Mouse (Mus musculus) neural tube, embryonic 12.5 days (tissue): ENCODE results near the gene Mphosph9. TPM values are rescaled to one million over a fixed set of nuclear protein-coding genes. Genes with fewer than 3 reads are reported as not detected.

Experiments used
- ATAC-seq: fragments of 200-750 bp; cut with Nextera tagmentation; 2 replicates; pipeline ENCODE4 v1.8.0; 2017; ENCODE audit warnings: low read depth, mild to moderate bottlenecking, moderate TSS enrichment, moderate library complexity; ENCODE audit not compliant: low FRiP score
- H3K27ac ChIP-seq: fragments of 300-500 bp; sonication (generic); 2 replicates; pipeline ENCODE4 v1.5.1; 2016
- H3K27me3 ChIP-seq: fragments of 300-500 bp; sonication (generic); replicated peaks from 2 replicates; pipeline ENCODE4 v1.6.1; 2016; ENCODE audit warnings: mild to moderate bottlenecking
- H3K36me3 ChIP-seq: fragments of 300-500 bp; sonication (generic); 2 replicates; pipeline ENCODE4 v1.6.1; 2016; ENCODE audit warnings: mild to moderate bottlenecking
- H3K4me1 ChIP-seq: fragments of 300-500 bp; sonication (generic); 2 replicates; pipeline ENCODE4 v1.6.1; 2016
- H3K4me2 ChIP-seq: fragments of 300-500 bp; sonication (generic); replicated peaks from 2 replicates; pipeline ENCODE4 v1.6.1; 2016; ENCODE audit warnings: mild to moderate bottlenecking
- H3K4me3 ChIP-seq: fragments of 300-500 bp; sonication (generic); 2 replicates; pipeline ENCODE4 v1.5.1; 2016
- H3K9ac ChIP-seq: fragments of 300-500 bp; sonication (generic); 2 replicates; pipeline ENCODE4 v1.6.1; 2016; ENCODE audit warnings: mild to moderate bottlenecking
- H3K9me3 ChIP-seq: fragments of 300-500 bp; sonication (generic); 2 replicates; pipeline ENCODE4 v1.6.1; 2016; ENCODE audit warnings: mild to moderate bottlenecking
- WGBS: fragments of 180-500 bp; shearing (Covaris S2); methylation state at CpG from one replicate; pipeline ENCODE4 v1.1.7; 2016; 5-methylcytosine and 5-hydroxymethylcytosine counted together
- polyA plus RNA-seq: library from polyadenylated mRNA; unstranded; fragments of >200 nt; fragmentation: Nextera tagmentation; extraction: Ambion mirVana; gene quantifications from 2 replicates; pipeline ENCODE4 v1.2.1, GENCODE M21; 2016

Gene Mphosph9
- polyA plus RNA-seq, 1 experiment from 2014 or later = 17.9 TPM

DNA sequence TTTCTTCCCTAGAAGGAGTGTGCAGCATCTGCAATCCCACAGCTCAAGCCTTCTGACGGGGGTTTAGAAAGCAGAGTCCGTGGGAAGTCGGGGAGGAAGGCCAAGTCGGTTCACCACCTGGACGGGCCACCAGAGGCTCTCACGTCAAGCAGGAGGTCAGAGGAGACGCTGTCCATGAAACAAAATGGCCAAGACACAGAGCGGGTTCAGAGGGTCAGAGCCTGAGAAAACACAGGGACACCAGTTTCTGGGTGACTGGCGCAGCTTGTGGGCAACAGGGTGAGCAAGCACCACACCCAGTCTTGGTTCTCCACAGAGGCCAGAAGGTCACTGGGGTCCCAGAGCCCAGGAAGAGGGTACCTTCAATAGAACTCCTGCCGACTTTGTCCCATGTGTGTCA lies 112.1 kb downstream of the Mphosph9 start:
- 82% methylated on average over 10 of the region's 10 CpGs for WGBS
- no peak overlapping the region for H3K4me3 ChIP-seq
- H3K4me2 ChIP-seq = no peak overlapping the region
- H3K27ac ChIP-seq = no peak overlapping the region
- H3K27me3 ChIP-seq = no peaks in the 10 kb centered on the region
- H3K9ac ChIP-seq = no peak overlapping the region
- H3K9me3 ChIP-seq = no peaks in the 10 kb centered on the region
- no peak for ATAC-seq
- no peaks in the 10 kb centered on the region for H3K36me3 ChIP-seq
- H3K4me1 ChIP-seq = peaks cover 22% of the 10 kb centered on the region

DNA sequence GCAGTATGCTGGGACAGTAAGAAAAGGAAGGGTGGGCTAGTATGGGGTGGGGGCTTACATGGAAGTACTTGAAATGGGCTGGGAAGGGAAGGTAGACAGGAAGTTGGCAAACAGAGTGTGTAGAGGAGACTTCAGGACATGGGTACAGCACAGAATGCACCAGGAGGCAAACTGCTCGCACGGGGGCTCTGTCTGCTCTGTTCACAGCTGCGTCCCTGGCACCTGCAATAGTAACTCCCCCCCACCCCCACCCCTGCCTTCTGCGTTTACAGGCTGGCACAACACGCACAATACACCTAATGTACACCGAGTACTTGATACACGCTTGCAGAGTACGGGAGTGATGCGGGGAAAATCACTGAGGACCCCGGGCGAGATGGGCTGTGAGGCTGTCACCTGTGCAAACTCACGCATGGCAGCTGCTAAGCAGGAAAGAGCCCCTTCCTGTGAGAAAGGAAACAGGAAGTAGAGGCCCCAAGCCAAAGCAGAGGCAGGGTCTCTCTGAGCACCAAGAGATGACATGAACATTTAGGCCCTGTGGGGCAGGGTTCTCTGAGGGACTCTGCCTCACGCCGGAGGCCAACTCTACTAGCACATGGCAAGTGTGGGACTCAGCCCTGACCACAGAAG lies 113.1 kb downstream of the Mphosph9 start:
- Histone ChIP-seq H3K4me2 (no peak overlapping the region), H3K4me1 (peaks cover 20% of the 10 kb centered on the region), H3K27ac (0 out of 2 replicates have a peak overlapping the region, but pooled peaks have one; percentile 15), H3K9me3 (no peaks in the 10 kb centered on the region), H3K27me3 (no peaks in the 10 kb centered on the region), H3K9ac (no peak overlapping the region), H3K36me3 (no peaks in the 10 kb centered on the region), H3K4me3 (no peak overlapping the region)
- WGBS = 85% methylated on average over 14 of the region's 14 CpGs
- ATAC-seq = no peak

- Histone ChIP-seq H3K9me3 (no peaks in the 10 kb centered on the region), H3K4me3 (no peak overlapping the region), H3K4me2 (no peak overlapping the region), H3K36me3 (no peaks in the 10 kb centered on the region), H3K27ac (0 out of 2 replicates have a peak overlapping the region, but pooled peaks have one; percentile 15), H3K27me3 (no peaks in the 10 kb centered on the region), H3K9ac (no peak overlapping the region), H3K4me1 (peaks cover 14% of the 10 kb centered on the region)
- WGBS = 85% methylated on average over 13 of the region's 13 CpGs
- no peak for ATAC-seq
Observed at GRCm38 (mm10) chr5:124213588-124214469, 113.9 kb downstream of the Mphosph9 start.

GRCm38 (mm10) chr5:124211669-124212068 lies 116.1 kb downstream of the Mphosph9 start:
- 88% methylated on average over 2 of the region's 2 CpGs for WGBS
- no peak for ATAC-seq
- Histone ChIP-seq H3K4me3 (no peak overlapping the region), H3K4me1 (peaks cover 21% of the 10 kb centered on the region), H3K9me3 (no peaks in the 10 kb centered on the region), H3K27ac (no peak overlapping the region), H3K4me2 (no peak overlapping the region), H3K27me3 (no peaks in the 10 kb centered on the region), H3K9ac (no peak overlapping the region), H3K36me3 (no peaks in the 10 kb centered on the region)

DNA sequence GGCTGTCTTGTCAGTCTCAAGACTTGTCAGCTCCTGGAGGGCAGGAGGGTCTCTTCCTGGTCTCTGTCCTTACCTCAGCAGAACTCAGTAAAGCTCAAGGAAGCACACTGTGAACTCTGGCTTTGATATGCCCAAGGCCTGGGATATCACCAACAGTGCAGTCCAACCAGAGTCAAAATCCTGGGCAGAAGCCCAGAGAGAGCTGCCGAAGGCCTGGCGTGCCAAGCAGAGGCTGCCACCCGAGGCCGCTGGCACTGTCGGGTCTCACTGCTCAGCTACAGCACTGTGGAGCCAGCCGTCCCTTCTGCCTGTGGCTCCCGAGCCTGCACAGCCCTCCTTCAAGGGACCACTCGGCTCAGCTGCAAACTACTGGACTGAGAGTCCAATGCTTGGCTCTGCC lies 116.5 kb downstream of the Mphosph9 start:
- Histone ChIP-seq H3K27me3 (no peaks in the 10 kb centered on the region), H3K4me1 (peaks cover 26% of the 10 kb centered on the region), H3K27ac (no peak overlapping the region), H3K9ac (no peak overlapping the region), H3K4me3 (no peak overlapping the region), H3K4me2 (no peak overlapping the region), H3K36me3 (no peaks in the 10 kb centered on the region), H3K9me3 (no peaks in the 10 kb centered on the region)
- 87% methylated on average over 8 of the region's 8 CpGs for WGBS
- ATAC-seq = no peak

- H3K4me2 ChIP-seq = no peak overlapping the region
- H3K36me3 ChIP-seq = no peaks in the 10 kb centered on the region
- no peak for ATAC-seq
- 74% methylated on average over 18 of the region's 18 CpGs for WGBS
- peaks cover 30% of the 10 kb centered on the region for H3K4me1 ChIP-seq
- no peak overlapping the region for H3K9ac ChIP-seq
- H3K27me3 ChIP-seq = no peaks in the 10 kb centered on the region
- H3K4me3 ChIP-seq = no peak overlapping the region
- no peaks in the 10 kb centered on the region for H3K9me3 ChIP-seq
- H3K27ac ChIP-seq = no peak overlapping the region
Observed at GRCm38 (mm10) chr5:124210281-124211016, 117.3 kb downstream of the Mphosph9 start.

DNA sequence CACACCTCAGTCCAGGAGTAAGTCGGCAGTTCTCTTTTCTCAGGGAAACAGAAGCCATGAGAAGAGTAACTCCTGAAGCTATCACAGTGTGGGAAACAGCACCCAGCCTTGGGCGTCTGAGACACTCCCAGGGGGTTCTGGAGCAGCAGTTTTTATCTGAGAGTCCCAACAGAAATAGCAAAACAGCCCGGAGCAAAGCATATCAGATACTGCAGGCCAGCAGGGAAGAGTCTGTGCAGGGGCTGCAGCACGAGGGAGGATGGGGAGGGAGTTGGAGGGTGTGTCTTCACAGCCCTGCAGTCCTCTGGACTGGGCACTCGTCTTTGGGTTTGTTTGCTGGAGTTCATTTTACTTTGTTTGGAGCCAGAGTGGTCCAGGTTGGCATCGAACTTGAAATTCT lies 117.9 kb downstream of the Mphosph9 start:
- no peak for ATAC-seq
- Histone ChIP-seq H3K27ac (no peak overlapping the region), H3K27me3 (no peaks in the 10 kb centered on the region), H3K36me3 (no peaks in the 10 kb centered on the region), H3K9ac (no peak overlapping the region), H3K9me3 (no peaks in the 10 kb centered on the region), H3K4me1 (peaks cover 35% of the 10 kb centered on the region), H3K4me2 (no peak overlapping the region), H3K4me3 (no peak overlapping the region)
- 66% methylated on average over 6 of the region's 6 CpGs for WGBS

- peaks cover 35% of the 10 kb centered on the region for H3K4me1 ChIP-seq
- no peaks in the 10 kb centered on the region for H3K36me3 ChIP-seq
- no peak overlapping the region for H3K4me3 ChIP-seq
- WGBS = 69% methylated on average over 8 of the region's 8 CpGs
- no peaks in the 10 kb centered on the region for H3K9me3 ChIP-seq
- H3K27me3 ChIP-seq = no peaks in the 10 kb centered on the region
- ATAC-seq = no peak
- H3K4me2 ChIP-seq = no peak overlapping the region
- H3K27ac ChIP-seq = no peak overlapping the region
- H3K9ac ChIP-seq = no peak overlapping the region
Observed at GRCm38 (mm10) chr5:124208030-124208429, 119.7 kb downstream of the Mphosph9 start.

- WGBS = 38% methylated on average over 13 of the region's 13 CpGs
- H3K4me2 ChIP-seq = 0 out of 2 replicates have a peak overlapping the region, but pooled peaks have one; percentile 10
- no peak overlapping the region for H3K4me3 ChIP-seq
- no peak overlapping the region for H3K27ac ChIP-seq
- no peak for ATAC-seq
- peaks cover 35% of the 10 kb centered on the region for H3K4me1 ChIP-seq
- H3K9me3 ChIP-seq = no peaks in the 10 kb centered on the region
- 0 out of 2 replicates have a peak overlapping the region, but pooled peaks have one; percentile 13 for H3K9ac ChIP-seq
- no peaks in the 10 kb centered on the region for H3K27me3 ChIP-seq
- no peaks in the 10 kb centered on the region for H3K36me3 ChIP-seq
Observed at GRCm38 (mm10) chr5:124206481-124207038, 121.2 kb downstream of the Mphosph9 start.

GRCm38 (mm10) chr5:124205809-124206380 lies 121.9 kb downstream of the Mphosph9 start:
- Histone ChIP-seq H3K27ac (no peak overlapping the region), H3K9me3 (no peaks in the 10 kb centered on the region), H3K4me3 (no peak overlapping the region), H3K36me3 (no peaks in the 10 kb centered on the region), H3K27me3 (no peaks in the 10 kb centered on the region), H3K9ac (no peak overlapping the region), H3K4me2 (no peak overlapping the region), H3K4me1 (peaks cover 30% of the 10 kb centered on the region)
- WGBS = 60% methylated on average over 5 of the region's 5 CpGs
- no peak for ATAC-seq

DNA sequence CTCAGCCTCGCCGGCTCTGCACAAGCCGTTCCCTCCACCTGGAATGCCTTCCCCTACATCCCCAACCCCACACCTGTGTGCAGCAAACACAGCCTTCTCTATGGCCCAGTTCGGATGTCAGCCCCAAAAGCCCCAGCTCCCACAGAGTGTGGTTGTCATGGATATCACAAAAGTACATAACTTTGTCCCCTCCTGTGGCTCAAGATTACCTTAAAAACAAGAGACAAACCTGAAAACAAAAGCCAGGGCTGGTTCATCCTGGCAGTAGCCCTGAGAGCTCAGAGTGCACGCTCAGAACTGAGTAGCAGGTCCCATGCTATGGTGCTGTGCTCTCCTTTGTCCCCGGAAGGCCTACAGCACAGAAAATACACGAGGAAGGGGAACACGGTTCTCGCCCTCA lies 122.6 kb downstream of the Mphosph9 start:
- no peak for ATAC-seq
- no peak overlapping the region for H3K4me3 ChIP-seq
- H3K27me3 ChIP-seq = no peaks in the 10 kb centered on the region
- 77% methylated on average over 9 of the region's 9 CpGs for WGBS
- H3K9ac ChIP-seq = no peak overlapping the region
- no peaks in the 10 kb centered on the region for H3K36me3 ChIP-seq
- H3K9me3 ChIP-seq = no peaks in the 10 kb centered on the region
- H3K27ac ChIP-seq = no peak overlapping the region
- H3K4me2 ChIP-seq = no peak overlapping the region
- peaks cover 27% of the 10 kb centered on the region for H3K4me1 ChIP-seq
